Mouse (Mus musculus): ENCODE data around the gene Tapbp.
"Not testable (repeated sequence)": the region's sequence is repeated elsewhere in the genome, so short reads cannot be mapped to it uniquely, and the experiment has no call there.

The Tapbp gene

DNA sequence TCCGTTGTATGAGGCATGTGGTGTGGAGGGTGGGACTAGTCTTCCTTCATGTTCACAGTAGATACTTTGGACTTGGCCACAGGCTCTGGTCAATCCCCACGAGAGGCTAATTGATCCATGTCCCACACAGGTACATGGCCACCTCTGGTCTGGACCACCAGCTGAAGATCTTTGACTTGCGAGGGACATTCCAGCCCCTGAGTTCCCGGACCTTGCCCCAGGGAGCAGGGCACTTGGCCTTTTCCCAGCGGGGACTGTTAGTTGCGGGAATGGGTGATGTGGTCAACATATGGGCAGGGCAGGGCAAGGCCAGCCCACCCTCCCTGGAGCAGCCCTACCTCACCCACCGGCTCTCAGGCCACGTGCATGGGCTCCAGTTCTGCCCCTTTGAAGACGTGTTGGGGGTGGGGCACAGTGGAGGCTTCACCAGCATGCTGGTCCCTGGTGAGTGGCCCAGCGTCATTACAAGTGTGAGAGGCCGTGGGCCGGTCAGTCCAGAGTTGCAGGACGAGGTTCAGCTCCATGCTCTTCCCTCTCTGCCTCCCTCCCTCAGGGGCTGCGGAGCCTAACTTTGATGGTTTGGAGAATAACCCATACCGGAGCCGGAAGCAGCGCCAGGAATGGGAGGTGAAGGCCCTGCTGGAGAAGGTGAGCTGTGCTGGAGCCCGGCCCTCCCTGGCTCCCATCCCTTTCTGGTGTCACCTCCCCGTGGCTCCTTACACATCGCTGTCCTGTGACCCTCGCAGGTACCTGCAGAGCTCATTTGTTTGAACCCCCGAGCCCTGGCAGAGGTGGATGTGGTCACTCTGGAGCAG is 32.6 kb downstream of the Tapbp start:
- DNase-seq (ENCODE audit: low spot score): no peak

DNA sequence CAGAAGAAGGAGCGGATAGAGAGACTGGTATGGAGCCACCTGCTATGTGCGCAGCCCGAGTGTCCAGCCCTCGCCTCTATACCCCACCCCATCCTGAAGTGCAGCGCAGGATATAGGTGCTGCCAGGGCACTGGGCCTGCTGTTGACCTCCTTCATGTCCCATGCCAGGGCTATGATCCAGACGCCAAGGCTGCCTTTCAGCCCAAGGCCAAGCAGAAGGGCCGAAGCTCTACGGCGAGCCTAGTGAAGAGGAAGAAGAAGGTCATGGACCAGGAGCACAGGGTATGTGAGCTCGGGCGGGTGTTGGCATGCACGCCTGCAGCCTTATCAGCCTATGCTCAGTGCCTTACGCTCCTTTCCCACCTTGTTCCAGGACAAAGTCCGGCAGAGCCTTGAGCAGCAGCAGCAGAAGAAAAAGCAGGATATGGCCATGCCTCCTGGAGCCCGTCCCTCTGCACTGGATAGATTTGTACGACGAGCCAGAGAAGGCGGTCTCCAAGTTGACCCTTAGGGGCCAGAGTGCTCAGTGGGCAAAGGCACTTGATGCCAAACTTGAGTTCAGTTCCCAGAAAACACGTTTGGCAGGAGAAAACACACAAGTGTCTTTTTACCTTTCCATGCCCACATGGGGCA is 33.3 kb downstream of the Tapbp start:
- DNase-seq (ENCODE audit: low spot score): no peak

DNA sequence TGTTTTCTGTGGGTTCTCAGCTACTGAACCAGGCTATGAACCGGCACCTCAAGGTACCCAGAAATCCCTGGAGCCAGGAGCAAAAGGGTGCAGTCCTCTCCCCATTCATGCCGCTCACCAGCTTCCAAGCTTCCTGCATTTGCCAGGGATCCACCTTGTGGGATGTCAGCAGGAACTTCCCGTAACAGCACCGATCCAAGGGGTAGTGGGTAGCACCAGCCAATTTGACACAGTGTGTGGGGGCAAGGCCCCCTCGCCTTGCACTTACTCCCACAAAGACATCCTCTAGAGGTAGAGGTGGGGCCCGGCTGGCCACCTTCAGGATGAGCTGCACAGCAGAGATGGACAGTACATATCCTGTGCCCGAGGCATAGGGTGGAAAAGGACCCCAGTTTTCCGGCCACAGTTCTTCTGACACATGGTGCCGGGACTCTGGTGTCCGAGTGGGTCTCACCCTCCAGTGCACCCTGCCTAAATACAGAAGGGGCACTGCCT is 34.5 kb downstream of the Tapbp start:
- DNase-seq (ENCODE audit: low spot score): no peak

DNA sequence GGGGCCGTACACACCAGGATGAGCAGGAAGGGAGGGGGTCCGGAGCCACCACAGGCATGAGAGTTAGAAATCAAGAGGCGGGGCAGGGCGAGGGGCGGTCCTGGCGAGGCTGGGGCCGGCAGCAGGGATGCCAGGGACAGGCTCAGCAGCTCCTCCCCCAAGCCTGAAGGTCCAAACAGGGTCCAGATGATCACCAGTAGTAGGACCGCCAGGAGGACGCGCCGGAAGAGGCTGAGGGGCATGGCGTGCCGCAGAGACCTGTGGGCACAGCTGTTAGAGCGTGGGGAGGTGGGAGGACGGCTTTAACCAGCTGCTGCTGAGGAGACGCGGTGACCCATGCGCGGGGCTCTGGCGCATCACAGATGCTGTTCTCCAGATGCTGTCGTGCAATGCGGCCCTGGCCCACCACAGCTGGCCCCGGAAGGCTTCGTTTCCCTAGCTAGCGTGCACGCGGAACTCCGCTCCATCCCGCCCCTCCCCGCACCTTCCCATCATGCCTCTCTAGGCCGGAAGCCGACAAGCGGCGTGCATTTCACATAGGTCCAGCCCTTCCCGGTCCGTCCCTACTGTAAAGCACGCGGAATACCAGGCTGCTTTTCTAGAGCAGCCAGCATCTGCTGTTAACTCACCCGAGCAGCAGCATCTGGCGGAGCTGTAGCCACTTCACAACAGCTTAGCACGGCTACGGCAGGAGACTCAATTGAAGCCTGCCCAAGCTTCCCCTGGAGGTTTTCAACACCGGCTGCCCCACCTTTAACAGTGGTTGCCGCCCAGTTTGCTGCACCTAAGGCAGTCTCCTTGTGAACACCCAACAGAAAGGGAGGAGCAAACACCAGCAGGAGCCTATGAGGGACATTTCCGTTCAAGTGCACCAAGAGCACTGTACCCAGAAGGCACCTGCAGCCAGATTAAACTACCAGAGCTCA is 35.6 kb downstream of the Tapbp start, which contains the start of gene B3galt4:
B3galt4 (minus strand) TSS at position 468 of the 926 bp plus-strand sequence.
- DNase-seq (ENCODE audit: low spot score): peak; percentile 93

DNA sequence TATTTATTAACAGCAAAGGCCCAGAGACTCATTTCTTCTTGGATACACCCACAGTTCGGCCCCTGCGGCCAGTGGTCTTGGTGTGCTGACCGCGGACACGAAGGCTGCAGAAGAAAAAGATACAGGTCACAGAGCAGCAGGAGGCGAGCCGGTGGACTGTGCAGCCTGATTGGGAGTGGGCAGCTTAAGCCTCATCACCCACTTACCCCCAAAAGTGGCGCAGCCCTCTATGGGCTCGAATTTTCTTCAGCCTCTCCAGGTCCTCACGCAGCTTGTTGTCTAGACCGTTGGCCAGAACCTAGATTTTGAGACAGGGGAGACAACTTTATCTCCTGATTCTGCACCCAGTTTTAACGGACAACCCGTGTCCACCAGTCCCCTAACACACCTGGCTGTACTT is 36.3 kb downstream of the Tapbp start:
- not testable (repeated sequence) for DNase-seq (ENCODE audit: low spot score)

DNA sequence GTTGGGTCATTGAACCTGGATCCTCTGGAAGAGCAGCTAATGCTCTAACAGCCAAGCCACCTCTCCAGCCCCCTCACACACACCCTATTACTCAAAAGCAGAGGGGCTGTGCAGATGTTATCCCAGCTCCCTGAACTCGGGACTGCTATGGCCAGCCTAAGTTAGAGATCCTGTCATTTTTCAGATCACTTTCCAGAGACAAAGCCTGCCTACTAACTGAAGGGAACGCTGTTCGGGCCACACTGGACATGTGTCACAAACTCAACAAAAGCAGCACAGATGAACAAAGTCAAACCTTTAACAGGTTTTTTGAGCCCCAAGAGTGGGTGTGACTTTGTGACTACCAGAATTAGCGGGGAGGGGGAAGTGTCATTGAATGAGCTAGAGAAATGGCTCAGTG is 37.2 kb downstream of the Tapbp start:
- DNase-seq (ENCODE audit: low spot score): no peak

DNA sequence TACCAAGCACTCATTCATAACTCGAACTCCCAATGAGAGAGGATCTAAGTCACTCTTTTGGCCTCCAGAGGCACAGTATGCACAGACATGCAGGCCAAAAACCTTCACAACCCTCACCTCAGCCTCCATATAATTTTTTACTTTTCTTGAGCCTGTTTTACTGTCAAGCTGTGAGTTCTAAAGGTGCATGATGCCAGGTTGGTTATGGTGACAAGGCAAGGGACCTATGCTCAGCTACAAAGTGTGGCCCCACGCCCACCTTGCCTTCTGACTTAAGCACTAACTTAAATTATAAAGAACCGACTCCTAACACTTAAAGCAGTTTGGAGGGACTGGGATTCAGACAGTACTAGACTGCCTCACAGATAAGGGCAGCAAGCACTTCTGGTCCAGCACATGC is 37.6 kb downstream of the Tapbp start:
- no peak for DNase-seq (ENCODE audit: low spot score)

DNA sequence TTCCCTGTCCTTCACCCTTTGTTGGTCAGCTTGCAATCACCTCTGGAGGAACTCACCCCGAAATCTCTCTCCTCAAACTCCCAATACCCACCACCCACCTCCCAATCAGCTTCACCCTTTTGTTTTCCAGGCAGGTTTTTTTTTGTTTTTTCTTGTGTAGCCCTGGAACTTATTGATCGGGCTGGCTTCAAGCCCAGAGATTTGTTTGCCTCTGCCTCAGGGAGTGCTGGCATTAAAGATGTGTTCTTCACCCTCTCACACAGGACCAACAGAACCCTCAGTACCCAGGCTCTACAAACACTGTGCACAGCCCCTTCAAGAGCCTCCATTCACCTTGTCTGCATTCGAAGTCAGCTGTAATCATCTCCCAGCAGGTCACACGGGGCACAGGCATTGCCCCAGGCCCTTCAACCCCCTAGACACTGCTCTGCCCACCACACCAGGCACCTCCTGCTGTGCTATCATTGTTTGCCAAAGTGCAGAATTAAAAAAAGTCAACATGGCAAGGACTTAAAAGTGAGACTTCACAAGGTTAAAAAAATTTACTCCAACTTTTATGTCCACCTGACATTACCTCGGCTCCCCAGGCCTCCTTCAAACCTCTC is 38.4 kb downstream of the Tapbp start:
- DNase-seq (ENCODE audit: low spot score): no peak

DNA sequence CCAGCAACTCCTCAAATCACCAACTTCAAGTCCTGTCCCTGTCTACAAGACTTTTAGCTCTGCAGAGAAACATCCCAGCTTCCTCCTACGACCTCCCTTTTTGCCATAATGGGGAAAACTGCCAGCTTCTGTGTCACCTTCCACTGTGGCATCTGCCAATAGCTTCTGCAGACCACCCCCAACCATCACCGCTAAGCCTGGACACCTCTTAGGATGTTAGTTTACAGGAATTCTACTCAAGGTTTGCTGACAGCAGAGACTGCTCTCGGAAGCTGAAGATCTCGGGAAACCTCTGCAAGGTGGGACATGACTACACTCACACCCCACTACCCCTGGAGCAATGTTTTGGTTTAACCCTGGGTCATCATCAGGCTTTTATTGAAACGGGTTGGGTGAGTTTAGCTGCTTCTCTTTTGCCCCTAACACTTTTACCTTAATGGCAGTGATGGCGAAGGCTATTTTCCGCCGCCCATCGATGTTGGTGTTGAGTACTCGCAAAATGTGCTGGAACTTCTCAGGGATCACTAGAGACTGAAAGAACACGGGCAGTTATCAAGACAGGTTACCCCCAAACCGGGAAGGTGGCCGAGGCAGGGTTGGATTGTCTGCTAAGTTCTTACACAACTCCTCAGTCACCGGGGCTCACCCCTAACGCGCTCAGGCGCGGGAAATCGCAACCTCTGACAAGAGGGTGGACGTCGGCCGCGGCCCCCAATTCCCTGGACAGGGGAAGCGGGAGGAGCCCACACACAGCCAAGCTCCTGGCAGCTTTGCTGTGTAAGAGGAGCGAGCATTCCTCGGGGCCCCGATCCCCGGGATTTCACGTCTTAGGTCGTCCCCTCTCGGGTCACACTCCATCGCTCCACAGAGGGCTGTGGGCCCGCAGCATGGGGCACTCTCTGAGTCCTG is 39.2 kb downstream of the Tapbp start:
- peak; percentile 62 for DNase-seq (ENCODE audit: low spot score)

DNA sequence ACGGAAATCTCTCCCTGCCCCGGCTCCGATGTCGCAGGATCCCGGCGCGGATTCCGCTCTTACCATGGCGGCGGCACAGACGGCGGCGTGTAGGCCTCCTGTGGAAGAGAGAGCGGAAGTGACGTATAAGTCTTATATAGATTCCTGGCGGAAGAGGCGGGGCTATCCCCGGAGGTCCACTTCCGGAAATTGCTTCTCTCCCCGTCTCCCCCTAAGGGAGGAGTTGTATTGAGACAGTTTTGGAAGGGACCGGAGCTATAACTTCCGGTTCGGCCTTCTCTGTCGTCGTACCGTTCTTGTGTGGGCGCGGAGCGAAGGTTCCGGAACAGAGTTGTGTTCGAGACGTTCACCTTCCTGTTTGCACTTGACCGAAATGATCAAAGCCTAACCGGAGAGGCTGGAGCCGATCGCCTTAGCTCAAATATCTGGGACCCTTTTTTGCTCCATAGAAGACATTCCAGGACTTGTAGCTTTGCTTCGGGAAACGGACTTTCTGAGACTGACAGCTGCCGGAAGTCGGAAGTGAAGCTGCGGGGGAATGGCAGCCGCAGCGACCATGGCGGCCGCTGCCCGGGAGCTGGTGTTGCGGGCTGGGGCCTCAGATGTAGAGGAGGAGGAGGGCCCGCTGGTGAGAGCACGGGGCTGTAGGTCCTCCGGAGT is 40.0 kb downstream of the Tapbp start, which contains the start of the genes Vps52 and Rps18:
Vps52 (plus strand) TSS at position 258 of the 660 bp plus-strand sequence.
Rps18 (minus strand) TSS at position 447 of the 660 bp plus-strand sequence.
- DNase-seq (ENCODE audit: low spot score): peak; percentile 97

DNA sequence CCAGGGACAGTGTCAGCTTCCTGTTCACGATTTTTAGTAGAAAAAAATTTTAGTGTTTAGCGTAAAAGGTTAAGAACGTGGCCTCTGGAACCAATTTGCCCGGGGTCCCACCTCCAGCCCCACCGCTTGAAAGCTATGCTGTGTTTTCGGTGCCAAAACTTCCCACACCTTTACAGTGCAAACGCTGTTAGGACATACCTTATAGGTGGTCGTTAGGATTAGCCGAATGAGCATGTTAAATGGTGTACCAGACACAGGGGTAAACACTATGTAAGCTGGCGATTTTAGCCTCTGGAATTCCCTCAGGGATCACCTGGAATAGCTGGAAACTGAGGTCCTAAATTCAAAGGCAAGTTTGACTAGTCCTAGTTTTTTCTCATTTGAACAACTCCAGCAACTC is 40.6 kb downstream of the Tapbp start:
- DNase-seq (ENCODE audit: low spot score): no peak

DNA sequence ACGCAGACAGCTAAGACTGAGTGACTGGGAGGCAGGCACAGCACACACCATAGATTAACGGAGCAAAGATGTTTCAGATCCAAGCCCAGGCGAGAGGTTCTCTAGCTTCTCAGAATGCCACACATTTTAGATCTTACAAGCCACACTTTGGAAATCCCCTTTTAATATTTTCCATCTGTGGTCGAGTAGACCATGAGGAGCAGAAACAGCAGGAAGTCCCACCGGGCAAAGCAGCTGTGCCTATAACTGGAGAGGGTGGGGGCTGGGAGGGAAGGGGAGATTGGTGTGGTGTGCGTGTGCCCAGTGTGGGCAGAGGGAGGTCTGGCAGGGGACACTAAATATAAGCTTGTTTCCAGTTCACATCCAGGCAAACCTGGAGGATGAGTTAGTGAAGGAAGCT is 41.8 kb downstream of the Tapbp start:
- DNase-seq (ENCODE audit: low spot score): no peak

DNA sequence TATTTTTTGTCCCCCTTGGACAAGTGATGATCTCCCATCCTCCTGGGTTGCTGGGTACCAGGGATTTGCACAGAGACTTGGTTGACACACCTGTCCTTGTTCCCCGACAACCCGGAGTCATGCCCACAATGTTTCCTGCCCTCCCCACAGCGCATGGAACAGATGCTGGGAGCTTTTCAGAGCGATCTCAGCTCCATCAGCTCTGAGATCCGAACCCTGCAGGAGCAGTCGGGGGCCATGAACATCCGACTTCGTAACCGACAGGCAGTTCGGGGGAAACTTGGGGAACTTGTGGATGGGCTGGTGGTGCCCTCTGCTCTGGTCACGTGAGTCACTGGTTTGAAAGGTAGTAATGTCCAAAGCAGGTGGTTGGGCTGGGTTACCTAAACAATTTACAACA is 42.8 kb downstream of the Tapbp start:
- DNase-seq (ENCODE audit: low spot score): no peak

DNA sequence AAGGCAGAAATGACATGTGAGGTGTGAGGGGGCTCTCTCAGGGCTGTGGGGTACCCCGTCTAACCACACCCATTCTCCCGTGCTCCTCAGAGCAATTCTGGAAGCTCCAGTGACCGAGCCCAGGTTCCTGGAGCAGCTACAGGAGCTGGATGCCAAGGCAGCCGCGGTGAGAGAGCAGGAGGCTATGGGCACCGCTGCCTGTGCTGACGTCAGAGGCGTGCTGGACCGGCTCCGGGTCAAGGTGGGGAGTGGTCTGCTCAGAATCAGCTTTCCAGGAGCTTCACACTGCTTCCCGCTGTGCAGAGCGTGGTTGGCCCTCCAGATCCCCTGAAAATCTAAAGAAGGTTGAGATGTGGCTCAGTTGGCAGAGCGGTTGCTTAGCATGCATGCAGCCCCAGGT is 43.4 kb downstream of the Tapbp start:
- no peak for DNase-seq (ENCODE audit: low spot score)

DNA sequence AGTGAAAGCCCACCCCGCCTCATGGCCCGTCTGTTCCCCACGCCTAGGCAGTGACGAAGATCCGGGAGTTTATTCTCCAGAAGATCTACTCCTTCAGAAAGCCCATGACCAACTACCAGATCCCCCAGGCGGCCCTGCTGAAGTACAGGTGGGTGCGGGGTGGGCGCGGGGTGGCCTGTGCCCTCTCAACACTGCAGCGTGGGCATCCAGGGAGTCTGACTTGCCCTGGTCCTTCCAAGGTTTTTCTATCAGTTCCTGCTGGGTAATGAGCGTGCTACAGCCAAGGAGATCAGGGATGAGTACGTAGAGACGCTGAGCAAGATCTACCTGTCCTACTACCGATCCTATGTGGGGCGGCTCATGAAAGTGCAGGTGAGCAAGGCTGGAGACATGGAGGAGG is 44.2 kb downstream of the Tapbp start:
- no peak for DNase-seq (ENCODE audit: low spot score)

DNA sequence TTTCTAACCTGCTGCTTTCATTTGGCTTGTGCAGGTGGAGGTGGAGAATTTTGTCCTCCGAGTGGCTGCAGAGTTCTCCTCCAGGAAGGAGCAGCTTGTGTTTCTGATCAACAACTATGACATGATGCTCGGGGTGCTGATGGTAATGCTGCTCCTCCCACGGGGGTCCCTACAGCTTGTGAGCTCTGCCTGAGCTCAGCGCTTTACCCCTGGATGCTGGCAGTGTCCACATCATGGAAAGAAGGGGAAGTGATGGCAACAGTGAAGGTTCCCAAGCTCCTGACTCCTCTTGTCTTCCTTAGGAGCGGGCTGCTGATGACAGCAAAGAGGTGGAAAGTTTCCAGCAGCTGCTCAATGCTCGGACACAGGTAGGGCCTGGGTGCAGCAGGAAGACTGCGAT is 47.2 kb downstream of the Tapbp start:
- DNase-seq (ENCODE audit: low spot score): no peak

DNA sequence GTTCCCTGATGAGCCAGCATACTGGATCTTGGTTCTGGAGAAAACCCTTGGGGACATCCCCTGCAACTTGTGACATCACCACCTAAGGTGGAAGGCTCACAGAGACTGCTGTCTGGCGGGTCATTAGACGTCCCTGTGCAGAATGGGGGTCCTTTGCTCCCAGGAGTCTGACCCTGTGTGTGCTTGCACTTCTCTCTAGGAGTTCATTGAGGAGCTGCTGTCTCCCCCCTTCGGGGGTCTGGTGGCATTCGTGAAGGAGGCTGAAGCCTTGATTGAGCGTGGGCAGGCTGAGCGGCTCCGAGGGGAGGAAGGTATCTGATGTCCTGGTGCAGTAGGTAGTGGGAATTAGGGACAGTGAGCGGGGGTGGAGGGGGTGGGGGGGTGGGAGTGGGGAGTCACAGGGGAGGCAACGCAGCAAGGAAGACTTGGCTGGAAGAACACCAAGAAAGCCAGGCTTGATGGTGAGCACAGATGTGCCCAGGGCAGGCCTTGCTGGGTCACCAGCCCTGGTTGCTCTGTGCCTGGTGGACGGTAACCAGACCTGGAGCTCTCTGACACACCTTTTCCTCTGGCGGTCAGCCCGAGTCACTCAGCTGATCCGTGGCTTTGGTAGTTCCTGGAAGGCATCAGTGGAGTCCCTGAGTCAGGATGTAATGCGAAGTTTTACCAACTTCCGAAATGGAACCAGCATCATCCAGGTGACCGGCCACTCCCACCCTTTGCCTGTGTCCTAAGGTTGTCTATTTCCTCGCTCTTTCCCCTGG is 49.6 kb downstream of the Tapbp start:
- DNase-seq (ENCODE audit: low spot score): no peak

DNA sequence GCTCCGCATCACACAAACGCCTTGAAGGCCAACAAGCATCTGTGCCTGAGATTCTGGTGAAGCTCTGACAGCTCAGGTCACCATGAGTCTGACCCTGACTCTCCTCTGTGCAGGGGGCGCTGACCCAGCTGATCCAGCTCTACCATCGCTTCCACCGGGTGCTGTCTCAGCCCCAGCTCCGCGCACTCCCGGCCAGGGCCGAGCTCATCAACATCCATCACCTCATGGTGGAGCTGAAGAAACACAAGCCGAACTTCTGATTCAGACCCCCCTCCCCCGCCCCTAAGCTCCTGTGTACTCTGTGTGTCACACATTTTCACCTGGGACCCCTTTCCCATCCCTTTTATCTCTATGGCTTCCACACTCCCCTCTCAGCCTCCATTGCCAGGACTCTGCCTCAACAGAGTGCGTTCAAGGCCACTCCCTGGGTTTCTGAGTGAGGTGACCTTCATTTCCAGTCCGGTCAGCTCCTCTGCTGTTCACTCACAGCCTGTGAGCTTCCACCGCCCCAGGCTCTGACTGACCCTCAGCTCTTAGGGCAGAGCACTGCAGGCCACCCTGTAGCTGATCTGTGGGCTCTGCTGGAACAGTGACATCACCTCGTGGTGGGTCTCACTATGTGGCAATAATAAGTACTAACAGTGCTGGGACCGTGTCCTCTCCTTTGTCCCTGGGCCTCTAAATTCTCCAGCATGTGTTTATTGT is 50.3 kb downstream of the Tapbp start:
- no peak for DNase-seq (ENCODE audit: low spot score)

DNA sequence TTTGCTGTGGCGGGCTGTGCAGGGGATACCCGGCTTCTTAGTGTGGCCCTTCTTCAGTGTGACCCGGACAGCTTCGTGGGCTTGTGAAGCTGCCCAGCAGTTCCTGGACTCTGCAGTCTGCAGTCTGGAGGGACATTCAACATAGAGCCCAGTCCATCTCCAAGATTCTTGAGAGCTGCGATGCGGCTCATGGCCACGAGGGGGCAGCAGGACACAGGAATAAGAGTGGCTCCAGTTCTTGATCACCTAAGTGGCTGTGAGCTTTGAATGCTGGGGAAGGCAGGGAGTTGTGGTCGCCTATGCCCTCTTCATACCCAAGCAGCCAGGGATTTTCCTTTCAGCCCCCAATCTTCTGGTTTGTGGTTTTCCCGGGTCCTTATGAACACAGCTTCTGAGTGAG is 52.8 kb downstream of the Tapbp start:
- peak; percentile 90 for DNase-seq (ENCODE audit: low spot score)

Measured in adipocyte (in vitro differentiated cells).